Mouse (Mus musculus) left cerebral cortex, postnatal 10 days (tissue): ENCODE measurements around the gene Srgap2. TPM values are rescaled to one million over a fixed set of nuclear protein-coding genes. Genes with fewer than 3 reads are reported as not detected.

Source experiments
- DNase-seq, 2 experiments: peaks; one replicate each; pipeline ENCODE4 v3.0.0; 2021 to 2022; ENCODE audit warnings: low spot score in 2 of 2, mixed read lengths in 1 of 2; ENCODE audit errors: extremely low spot score in 1 of 2
- intact Hi-C: fragments of 180-260 bp; cut with DNase I; formaldehyde crosslinking; loops from one replicate; pipeline ENCODE4 v1.15.1; 2025
- total RNA-seq, 2 experiments: library from RNA; stranded (reverse); gene quantifications; 2 replicates each; pipeline ENCODE4 v1.2.3; 2021

Srgap2 gene
- total RNA-seq, 2 experiments from 2014 or later: 137 TPM

GRCm38 (mm10) chr1:131486094-131486850 lies 40.9 kb downstream of the Srgap2 start:
- no peak for DNase-seq
- intact Hi-C loops: no loop called here

GRCm38 (mm10) chr1:131482242-131482641 lies 44.9 kb downstream of the Srgap2 start:
- peak in 1 of 2 experiments; percentile 48 for DNase-seq
- intact Hi-C loops: no loop called here

GRCm38 (mm10) chr1:131481391-131481790 lies 45.8 kb downstream of the Srgap2 start:
- no peak for DNase-seq
- intact Hi-C loops: no loop called here

- intact Hi-C loops: no loop called here
- no peak for DNase-seq
Measured at GRCm38 (mm10) chr1:131478770-131479305, 48.3 kb downstream of the Srgap2 start.

GRCm38 (mm10) chr1:131475306-131475705 lies 51.8 kb downstream of the Srgap2 start:
- intact Hi-C loops: no loop called here
- no peak for DNase-seq

GRCm38 (mm10) chr1:131473631-131474118 lies 53.5 kb downstream of the Srgap2 start:
- intact Hi-C loops: no loop called here
- DNase-seq: no peak

GRCm38 (mm10) chr1:131470597-131470996 lies 56.6 kb downstream of the Srgap2 start:
- intact Hi-C loops: no loop called here
- DNase-seq: no peak

GRCm38 (mm10) chr1:131465855-131466254 lies 61.3 kb downstream of the Srgap2 start:
- DNase-seq: no peak
- intact Hi-C loops: no loop called here

GRCm38 (mm10) chr1:131463953-131464627 lies 63.1 kb downstream of the Srgap2 start:
- no peak for DNase-seq
- intact Hi-C loops: no loop called here

- intact Hi-C loops: no loop called here
- no peak for DNase-seq
Measured at GRCm38 (mm10) chr1:131462541-131463067, 64.5 kb downstream of the Srgap2 start.

GRCm38 (mm10) chr1:131460914-131461530 lies 66.1 kb downstream of the Srgap2 start:
- DNase-seq: no peak
- intact Hi-C loops: no loop called here

- DNase-seq: no peak
- intact Hi-C loops: no loop called here
Measured at GRCm38 (mm10) chr1:131455355-131455890, 71.7 kb downstream of the Srgap2 start.

GRCm38 (mm10) chr1:131454386-131454785 lies 72.8 kb downstream of the Srgap2 start:
- DNase-seq: no peak
- intact Hi-C loops: no loop called here

GRCm38 (mm10) chr1:131453335-131453734 lies 73.8 kb downstream of the Srgap2 start:
- intact Hi-C loops: no loop called here
- DNase-seq: no peak

GRCm38 (mm10) chr1:131448373-131448772 lies 78.8 kb downstream of the Srgap2 start:
- no peak for DNase-seq
- intact Hi-C loops: no loop called here

GRCm38 (mm10) chr1:131447333-131447732 lies 79.8 kb downstream of the Srgap2 start:
- no peak for DNase-seq
- intact Hi-C loops: no loop called here

- intact Hi-C loops: no loop called here
- no peak for DNase-seq
Measured at GRCm38 (mm10) chr1:131446577-131446976, 80.6 kb downstream of the Srgap2 start.

- intact Hi-C loops: no loop called here
- no peak for DNase-seq
Measured at GRCm38 (mm10) chr1:131438556-131438955, 88.6 kb downstream of the Srgap2 start.

- intact Hi-C loops: no loop called here
Measured at GRCm38 (mm10) chr1:131437975-131438374, 89.2 kb downstream of the Srgap2 start.

More at GRCm38 (mm10) chr1:131437975-131438374, 89.2 kb downstream of the Srgap2 start:
- no peak for DNase-seq
